Mouse (Mus musculus) left cerebral cortex, postnatal 25 days (tissue): ENCODE data around the gene Gm49395. TPM values are rescaled to one million over a fixed set of nuclear protein-coding genes. Genes with fewer than 3 reads are reported as not detected.
A peak's percentile ranks its signal among the peaks of the same experiment; 100 is the strongest.

Source experiments
- DNase-seq, 2 experiments: peaks; one replicate each; pipeline ENCODE4 v3.0.0; 2022; ENCODE audit warnings: low spot score in 2 of 2, mixed read lengths in 1 of 2
- intact Hi-C: fragments of 180-260 bp; cut with DNase I; formaldehyde crosslinking; loops from one replicate; pipeline ENCODE4 v1.15.1; 2025
- total RNA-seq, 2 experiments: library from RNA; stranded (reverse); gene quantifications; 2 replicates each; pipeline ENCODE4 v1.2.3; 2021

Gene Gm49395
- total RNA-seq: 1 to 10 TPM in 1 of 2 experiments, under 1 TPM in 1; 0.46 to 4.2 TPM

- DNase-seq: peak; percentile 9 to 37
- intact Hi-C loops: no loop called here
These were observed at the start of gene Gm49395, which contains the start of gene Itga1 for GRCm38 (mm10) chr13:115101355-115102191. Gene Gm49395 (minus strand): TSS chr13:115101921. Gene Itga1 (minus strand): TSS chr13:115101964.

GRCm38 (mm10) chr13:115150602-115151001 is 48.9 kb upstream of the Gm49395 start:
- intact Hi-C loops: no loop called here
- DNase-seq: no peak

GRCm38 (mm10) chr13:115149849-115150248 is 48.1 kb upstream of the Gm49395 start:
- intact Hi-C loops: no loop called here
- no peak for DNase-seq

GRCm38 (mm10) chr13:115143575-115143974 is 41.9 kb upstream of the Gm49395 start:
- no peak for DNase-seq
- intact Hi-C loops: no loop called here

- no peak for DNase-seq
- intact Hi-C loops: no loop called here
These were observed 40.3 kb upstream of the Gm49395 start for GRCm38 (mm10) chr13:115142066-115142465.

GRCm38 (mm10) chr13:115138513-115138912 is 36.8 kb upstream of the Gm49395 start:
- intact Hi-C loops: no loop called here
- no peak for DNase-seq

- no peak for DNase-seq
- intact Hi-C loops: no loop called here
These were observed 35.0 kb upstream of the Gm49395 start for GRCm38 (mm10) chr13:115136761-115137160.

GRCm38 (mm10) chr13:115132435-115132834 is 30.7 kb upstream of the Gm49395 start:
- intact Hi-C loops: no loop called here
- no peak for DNase-seq

- intact Hi-C loops: no loop called here
- DNase-seq: no peak
These were observed 29.7 kb upstream of the Gm49395 start for GRCm38 (mm10) chr13:115131381-115131780.

- DNase-seq: no peak
- intact Hi-C loops: no loop called here
These were observed 28.3 kb upstream of the Gm49395 start for GRCm38 (mm10) chr13:115130035-115130434.

- intact Hi-C loops: no loop called here
- DNase-seq: no peak
These were observed 26.1 kb upstream of the Gm49395 start for GRCm38 (mm10) chr13:115127826-115128225.

GRCm38 (mm10) chr13:115126534-115126933 is 24.8 kb upstream of the Gm49395 start:
- intact Hi-C loops: no loop called here
- no peak for DNase-seq

GRCm38 (mm10) chr13:115125130-115125529 is 23.4 kb upstream of the Gm49395 start:
- DNase-seq: no peak
- intact Hi-C loops: no loop called here

GRCm38 (mm10) chr13:115124521-115124920 is 22.8 kb upstream of the Gm49395 start:
- DNase-seq: no peak
- intact Hi-C loops: no loop called here

GRCm38 (mm10) chr13:115118756-115119155 is 17.0 kb upstream of the Gm49395 start:
- intact Hi-C loops: no loop called here
- no peak for DNase-seq

- DNase-seq: no peak
- intact Hi-C loops: no loop called here
These were observed 16.5 kb upstream of the Gm49395 start for GRCm38 (mm10) chr13:115118195-115118594.

GRCm38 (mm10) chr13:115116930-115117621 is 15.4 kb upstream of the Gm49395 start:
- no peak for DNase-seq
- intact Hi-C loops: no loop called here

- DNase-seq: no peak
- intact Hi-C loops: no loop called here
These were observed 7.9 kb upstream of the Gm49395 start for GRCm38 (mm10) chr13:115109628-115110027.

- intact Hi-C loops: no loop called here
- DNase-seq: no peak
These were observed 5.7 kb upstream of the Gm49395 start for GRCm38 (mm10) chr13:115107436-115107835.

GRCm38 (mm10) chr13:115106183-115106582 is 4.5 kb upstream of the Gm49395 start:
- intact Hi-C loops: no loop called here
- no peak for DNase-seq

- no peak for DNase-seq
- intact Hi-C loops: no loop called here
These were observed 1.0 kb upstream of the Gm49395 start for GRCm38 (mm10) chr13:115102754-115103153.
